18 mouse cellular contexts compared by ENCODE assay signal in the genomic region with DNA sequence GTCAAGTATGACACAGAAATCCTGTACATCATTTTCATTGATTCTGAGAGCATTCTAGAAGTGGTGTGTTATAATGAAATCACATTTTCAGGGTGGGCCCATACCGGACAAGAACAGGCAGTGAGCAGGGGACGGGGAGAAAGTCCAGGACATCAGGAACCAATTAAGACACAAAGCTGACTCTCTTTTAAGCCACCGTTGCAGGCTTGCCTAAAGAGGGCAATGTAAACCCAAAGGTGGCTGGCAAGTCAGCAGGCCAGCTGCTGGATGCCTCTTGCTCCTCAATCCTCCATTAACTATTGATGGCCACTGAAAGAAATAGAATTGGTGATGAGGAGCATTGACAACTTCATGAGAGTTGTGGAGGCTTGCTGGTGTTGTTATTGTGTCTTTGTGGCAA.
DNase-seq lines count a peak whose midpoint lies in the region; ATAC-seq and TF ChIP-seq lines count a peak whose summit lies in the region.
"Had no signal": no experiment of that assay in that cellular context is flagged by ENCODE, and none has a peak within 500 bp of the region (broad histone marks: within the 10 kb centered on the region; RNA-seq: fewer than 3 reads in every experiment).

No protein-coding gene starts in this region.

- no peak for DNase-seq in gastrocnemius, adult 2 months
- no peak for DNase-seq in gastrocnemius, postnatal 4 days (ENCODE audit: low spot score in 2 of 2)
- no peak for DNase-seq in liver, postnatal 0 days
- DNase-seq in liver (no peak), NIH3T3 (ENCODE audit: low read depth) (peak; percentile 82)
- DNase-seq in left cerebral cortex, postnatal 14 days (ENCODE audit: low spot score in 2 of 2): no peak
- DNase-seq in liver, embryonic 11.5 days (ENCODE audit: low spot score): no peak
- DNase-seq: adrenal gland, adult 8-10 months; cerebellum, postnatal 25 days; gastrocnemius, postnatal 25 days; kidney, postnatal 14 days; lung, adult 18-20 months; spleen, adult 18-20 months; thymus, postnatal 4 days had no signal

- intact Hi-C loops in gastrocnemius, adult 2 months (cut with DNase I): no loop called here
- intact Hi-C loops in left cerebral cortex, postnatal 14 days (cut with DNase I): no loop called here

- H3K4me3 ChIP-seq in gastrocnemius, adult 2 months: no peak overlapping the region
- no peak overlapping the region for H3K4me3 ChIP-seq in liver, postnatal 0 days (ENCODE audit: low read depth, low read length)
- no peak overlapping the region for H3K4me3 ChIP-seq in embryonic fibroblast, embryonic 13.5 days (ENCODE audit: insufficient read depth, low read length)
- no peak overlapping the region for H3K4me3 ChIP-seq in liver, embryonic 11.5 days (ENCODE audit: low read depth, low read length)
- H3K4me3 ChIP-seq: limb, embryonic 12.5 days had no signal

- ATAC-seq in liver, postnatal 0 days: no peak
- ATAC-seq in liver, embryonic 11.5 days (replicated peaks; ENCODE audit: low FRiP score): no peak
- ATAC-seq: forebrain, embryonic 16.5 days; inflammation-experienced regulatory T-cells, adult 6 months had no signal

- peak; percentile 24; the same call in 1 of the 2 replicates for TF ChIP-seq CTCF in gastrocnemius, adult 2 months (IDR thresholded peaks at IDR 0.05)
- TF ChIP-seq CTCF in liver, postnatal 0 days (IDR thresholded peaks at IDR 0.05; ENCODE audit: low read depth): peak; percentile 32
- TF ChIP-seq CTCF in embryonic fibroblast, embryonic 13.5 days (IDR thresholded peaks at IDR 0.05; ENCODE audit: borderline replicate concordance, insufficient read depth, low read length): peak; percentile 39; the same call in 1 of the 2 replicates

- no peak overlapping the region for H3K4me2 ChIP-seq in liver, postnatal 0 days (ENCODE audit: low read depth, low read length)
- H3K4me2 ChIP-seq in liver, embryonic 11.5 days: no peak overlapping the region
- H3K4me2 ChIP-seq: limb, embryonic 12.5 days had no signal

- TF ChIP-seq EP300 in liver, postnatal 0 days (IDR thresholded peaks at IDR 0.05; ENCODE audit: low read depth): no peak

- 49% methylated on average over 3 of the region's 3 CpGs for WGBS in liver, postnatal 0 days (ENCODE audit: insufficient replicate concordance)
- WGBS in liver, embryonic 11.5 days: 42% methylated on average over 3 of the region's 3 CpGs

- H3K9ac ChIP-seq in liver, postnatal 0 days (replicated peaks): no peak overlapping the region
- no peak overlapping the region for H3K9ac ChIP-seq in liver, embryonic 11.5 days (ENCODE audit: low read depth, low read length)
- H3K9ac ChIP-seq: limb, embryonic 12.5 days had no signal

- 0 out of 2 replicates have a peak, but pooled peaks cover 4% of the 10 kb centered on the region for H3K27me3 ChIP-seq in liver, postnatal 0 days (ENCODE audit: insufficient read depth, low read length)
- H3K27me3 ChIP-seq in liver, embryonic 11.5 days (replicated peaks; ENCODE audit: control insufficient read depth, insufficient read depth, low read length): peaks cover 6% of the 10 kb centered on the region

- no peaks in the 10 kb centered on the region for H3K4me1 ChIP-seq in liver, postnatal 0 days (ENCODE audit: insufficient read depth)
- peaks cover 9% of the 10 kb centered on the region; the same call in 1 of the 2 replicates for H3K4me1 ChIP-seq in embryonic fibroblast, embryonic 13.5 days (ENCODE audit: control insufficient read depth, insufficient read depth, low read length)
- no peaks in the 10 kb centered on the region for H3K4me1 ChIP-seq in liver, embryonic 11.5 days (replicated peaks; ENCODE audit: control insufficient read depth, insufficient read depth, low read length)

- TF ChIP-seq POLR2A in embryonic fibroblast, embryonic 13.5 days (IDR thresholded peaks at IDR 0.05; ENCODE audit: low read depth, low read length): no peak

- no peak overlapping the region for H3K27ac ChIP-seq in gastrocnemius, adult 2 months
- no peak overlapping the region for H3K27ac ChIP-seq in liver, postnatal 0 days (ENCODE audit: low read depth)
- H3K27ac ChIP-seq in embryonic fibroblast, embryonic 13.5 days (ENCODE audit: insufficient read depth, low read length): no peak overlapping the region
- no peak overlapping the region for H3K27ac ChIP-seq in liver, embryonic 11.5 days (ENCODE audit: low read depth, low read length)
- H3K27ac ChIP-seq: limb, embryonic 12.5 days had no signal

- no peaks in the 10 kb centered on the region for H3K36me3 ChIP-seq in liver, postnatal 0 days (replicated peaks; ENCODE audit: insufficient read depth, low read length)
- no peaks in the 10 kb centered on the region for H3K36me3 ChIP-seq in liver, embryonic 11.5 days (ENCODE audit: control insufficient read depth, insufficient read depth, low read length)
- H3K36me3 ChIP-seq: limb, embryonic 12.5 days had no signal

- H3K9me3 ChIP-seq in liver, postnatal 0 days (ENCODE audit: low read length): no peaks in the 10 kb centered on the region
- no peaks in the 10 kb centered on the region for H3K9me3 ChIP-seq in liver, embryonic 11.5 days (ENCODE audit: control insufficient read depth, low read length)
- H3K9me3 ChIP-seq: limb, embryonic 12.5 days had no signal
